Mouse (Mus musculus): ENCODE data around the gene Gm6614. TPM values are rescaled to one million over a fixed set of nuclear protein-coding genes. Genes with fewer than 3 reads are reported as not detected.

Gm6614 gene
- polyA plus RNA-seq, 1 experiment from 2014 or later = not detected

DNA sequence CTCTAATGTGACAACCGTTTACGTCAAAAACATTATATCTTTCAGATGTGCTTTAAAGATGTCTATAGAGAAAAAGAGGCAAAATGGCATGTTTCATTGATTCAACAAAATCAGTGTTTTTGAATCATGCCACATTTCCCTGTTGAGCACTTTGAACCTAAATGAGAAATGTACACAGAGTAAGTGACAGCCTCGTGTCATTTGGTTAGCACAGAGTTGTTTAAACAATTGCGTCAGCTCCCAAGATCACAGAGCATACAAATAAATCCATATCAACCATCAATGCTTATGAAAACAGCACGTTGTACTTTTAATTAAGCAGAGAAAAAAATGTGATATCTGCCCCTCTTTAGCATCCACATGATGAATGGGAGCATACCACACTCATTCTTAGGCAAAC is 50.7 kb downstream of the Gm6614 start:
- Histone ChIP-seq H3K9ac (no peak overlapping the region), H3K9me3 (replicated peaks) (no peaks in the 10 kb centered on the region), H3K27me3 (no peaks in the 10 kb centered on the region), H3K4me1 (no peaks in the 10 kb centered on the region), H3K4me2 (replicated peaks) (no peak overlapping the region), H3K4me3 (replicated peaks) (no peak overlapping the region), H3K36me3 (no peaks in the 10 kb centered on the region), H3K27ac (replicated peaks) (no peak overlapping the region)
- 66% methylated on average over 5 of the region's 5 CpGs for WGBS
- no peak for ATAC-seq (ENCODE audit: insufficient number of reproducible peaks, low FRiP score, low TSS enrichment, low read depth)

DNA sequence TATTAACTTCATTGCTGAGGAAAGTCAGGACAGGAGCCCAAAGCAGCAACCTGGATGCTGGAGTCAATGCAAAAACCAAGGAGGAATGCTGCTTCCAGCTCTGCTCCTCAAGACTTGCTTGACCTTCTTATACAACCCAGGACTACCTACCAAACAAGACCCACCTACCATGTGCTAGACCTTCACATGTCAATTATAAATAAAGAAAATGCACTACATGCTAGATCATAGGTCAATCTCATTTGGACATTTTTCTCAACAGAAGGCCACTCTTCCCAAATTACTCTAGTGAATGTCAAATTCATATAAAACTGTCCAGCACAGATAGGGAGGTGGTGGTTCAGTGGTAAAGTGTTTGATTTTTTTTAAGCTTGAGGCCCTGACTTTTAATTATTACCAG is 64.4 kb downstream of the Gm6614 start, which contains the start of gene Slco1a1:
Gene Slco1a1, minus strand, starts transcription at position 101 of the 400 bp plus-strand sequence.
- H3K4me3 ChIP-seq (replicated peaks) = no peak within 1 kb of the TSS
- H3K27me3 ChIP-seq = no peaks in the 10 kb centered on the region
- no peaks in the 10 kb centered on the region for H3K4me1 ChIP-seq
- H3K27ac ChIP-seq (replicated peaks) = no peak within 1 kb of the TSS
- no peaks in the 10 kb centered on the region for H3K36me3 ChIP-seq
- no peaks in the 10 kb centered on the region for H3K9me3 ChIP-seq (replicated peaks)
- no peak within 1 kb of the TSS for H3K4me2 ChIP-seq (replicated peaks)
- H3K9ac ChIP-seq = no peak within 1 kb of the TSS
- ATAC-seq (ENCODE audit: insufficient number of reproducible peaks, low FRiP score, low TSS enrichment, low read depth) = no peak

DNA sequence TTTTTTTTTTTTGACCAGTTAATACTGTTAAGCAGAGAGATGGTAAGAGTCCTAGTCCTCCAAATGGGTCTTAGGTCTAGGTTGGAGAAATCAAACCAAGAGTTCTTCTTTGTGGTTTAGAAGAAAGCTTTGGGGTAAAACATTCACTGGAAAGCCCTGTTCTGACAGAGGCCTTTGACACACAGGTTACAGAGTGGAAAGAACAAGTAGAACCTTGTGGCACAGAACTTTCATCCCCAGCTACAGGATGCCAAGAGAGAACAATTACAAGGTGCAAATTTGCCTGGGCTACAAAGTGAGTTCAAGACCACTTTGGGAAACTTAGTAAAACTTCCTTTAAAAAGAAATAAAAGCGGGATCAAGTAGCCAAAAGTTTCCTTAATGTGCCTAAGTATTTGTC is 70.8 kb downstream of the Gm6614 start:
- H3K9me3 ChIP-seq (replicated peaks) = no peaks in the 10 kb centered on the region
- H3K27ac ChIP-seq (replicated peaks) = no peak overlapping the region
- ATAC-seq (ENCODE audit: insufficient number of reproducible peaks, low FRiP score, low TSS enrichment, low read depth) = no peak
- H3K4me3 ChIP-seq (replicated peaks) = no peak overlapping the region
- 89% methylated on average over 1 of the region's 1 CpGs for WGBS
- H3K4me2 ChIP-seq (replicated peaks) = no peak overlapping the region
- H3K27me3 ChIP-seq = no peaks in the 10 kb centered on the region
- no peaks in the 10 kb centered on the region for H3K4me1 ChIP-seq
- no peak overlapping the region for H3K9ac ChIP-seq
- H3K36me3 ChIP-seq = no peaks in the 10 kb centered on the region

Other genes starting within 250 kb of the Gm6614 start
- gene Gm5724, start 237.6 kb downstream of the Gm6614 start, polyA plus RNA-seq (2015; fragmentation: Nextera tagmentation; extraction: Ambion mirVana) = 0.33 and 0.48 TPM in 2 replicates
- gene Slco1a4, start 155.2 kb downstream of the Gm6614 start, polyA plus RNA-seq (2015; fragmentation: Nextera tagmentation; extraction: Ambion mirVana) = 0.23 TPM in 1 of 2 replicates, not detected in the other
- not detected in 2 replicates for gene Slco1a1, start 64.5 kb downstream of the Gm6614 start, polyA plus RNA-seq (2015; fragmentation: Nextera tagmentation; extraction: Ambion mirVana)
- 0.24 TPM in 1 of 2 replicates, not detected in the other for gene Slco1a6, start 197.1 kb upstream of the Gm6614 start, polyA plus RNA-seq (2015; fragmentation: Nextera tagmentation; extraction: Ambion mirVana)